Mouse (Mus musculus) left cerebral cortex, postnatal 4 days (tissue): ENCODE data around the gene Olfr761. TPM values are rescaled to one million over a fixed set of nuclear protein-coding genes. Genes with fewer than 3 reads are reported as not detected.
"Not testable (repeated sequence)": the region's sequence is repeated elsewhere in the genome, so short reads cannot be mapped to it uniquely, and the experiment has no call there.

Experiments used
- DNase-seq: peaks from one replicate; pipeline ENCODE4 v3.0.0-alpha.2; 2022
- intact Hi-C: fragments of 180-260 bp; cut with DNase I; formaldehyde crosslinking; loops from one replicate; pipeline ENCODE4 v1.15.1; 2025
- total RNA-seq, 2 experiments: library from RNA; stranded (reverse); gene quantifications; 2 replicates each; pipeline ENCODE4 v1.2.3; 2021

Olfr761 gene
- not detected for total RNA-seq

DNA sequence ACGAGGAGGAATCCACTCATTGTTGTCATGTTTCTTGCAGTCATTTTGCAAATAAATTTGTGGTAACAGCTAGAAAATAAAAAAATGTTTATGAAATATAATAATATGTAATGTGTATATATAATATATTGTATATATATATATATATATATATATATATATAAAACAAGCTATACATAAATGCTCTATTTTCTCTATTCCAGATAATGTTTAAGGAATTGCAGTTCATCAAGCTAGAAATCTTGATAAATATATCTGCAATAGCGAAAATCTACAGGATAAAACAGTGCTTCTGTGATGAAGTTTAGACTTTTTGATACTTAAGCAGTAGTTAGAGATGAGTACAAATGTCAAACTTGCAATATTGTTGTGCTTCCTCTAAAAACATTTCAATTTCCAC, at the start of gene Olfr761:
TSS of gene Olfr761 (minus strand) at position 101 of the 400 bp plus-strand sequence.
- DNase-seq = no peak
- intact Hi-C loops = no loop called here

DNA sequence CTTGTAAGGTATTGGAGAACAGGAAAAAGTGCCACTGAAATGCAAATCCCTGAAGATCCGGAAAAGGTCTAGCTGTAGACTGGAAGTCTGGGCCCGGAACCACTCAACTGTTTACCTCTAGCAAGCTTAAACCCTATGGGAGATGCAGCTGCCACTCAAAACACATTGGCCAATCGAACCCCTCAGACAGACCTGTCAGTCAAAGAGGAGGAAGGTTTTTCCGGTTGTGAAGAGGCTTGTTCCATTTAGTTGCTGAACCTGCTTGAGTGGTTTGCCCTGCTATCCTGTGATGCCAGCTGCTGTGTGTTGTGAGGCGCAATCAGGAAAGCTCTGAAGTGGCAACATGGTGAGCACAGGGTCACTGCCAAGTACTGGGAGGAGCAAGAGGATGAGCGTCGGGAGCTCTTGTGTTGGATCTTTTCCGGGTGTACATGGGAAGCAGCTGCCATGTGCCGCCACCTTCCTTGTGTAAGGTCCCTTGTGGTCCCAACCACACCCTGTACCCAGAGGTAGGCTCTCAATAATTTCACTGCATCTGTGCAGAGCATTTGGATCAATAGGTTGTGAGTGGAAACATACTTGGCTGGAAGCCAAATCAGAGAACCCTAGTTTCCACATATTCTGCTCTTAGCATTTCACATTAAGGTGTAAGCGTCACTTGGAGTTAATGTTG, 42.9 kb upstream of the Olfr761 start:
- intact Hi-C loops = no loop called here
- no peak for DNase-seq

DNA sequence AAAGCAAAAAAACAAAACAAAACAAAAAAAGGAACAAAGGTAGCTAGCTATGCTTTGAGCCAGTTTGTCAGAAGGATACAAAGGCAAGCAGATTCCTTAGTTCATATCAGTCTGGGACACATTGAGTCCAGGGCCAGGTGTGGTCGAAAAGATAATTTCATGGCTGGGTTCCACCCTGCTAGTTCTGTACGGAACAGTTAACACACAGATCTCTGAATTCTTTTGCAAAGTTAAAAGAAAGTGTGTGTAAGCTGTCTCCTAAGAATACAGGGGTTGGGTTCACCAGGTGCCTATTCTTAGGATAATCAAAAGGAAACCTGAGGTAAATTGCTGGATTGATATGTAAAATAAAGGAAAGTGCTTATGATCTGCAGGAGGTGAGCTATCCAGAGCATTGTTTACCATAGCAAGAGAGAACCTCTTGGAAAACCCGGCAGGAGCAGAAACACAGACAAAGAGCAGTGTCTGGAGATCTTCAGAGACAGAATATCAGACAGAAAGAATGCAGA, 37.6 kb upstream of the Olfr761 start:
- intact Hi-C loops = no loop called here
- DNase-seq = no peak

DNA sequence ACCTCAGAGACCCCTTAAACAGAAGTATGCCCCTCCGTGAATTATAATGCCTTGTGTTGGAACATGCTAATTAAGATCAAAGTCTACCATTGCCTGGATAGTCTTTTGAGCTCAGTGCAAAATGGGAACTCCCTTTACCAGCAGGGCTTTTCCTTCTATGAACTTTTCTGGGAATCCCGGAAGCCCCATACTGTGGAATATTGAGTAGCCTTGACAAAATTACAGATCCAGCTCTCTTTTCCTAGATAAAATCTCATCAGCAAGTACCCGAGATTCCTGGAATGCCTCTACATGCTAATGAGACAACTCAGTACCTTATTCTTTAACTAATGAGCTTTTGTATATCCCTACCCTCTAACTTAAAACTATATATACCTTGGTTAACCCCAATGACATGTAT, 20.7 kb upstream of the Olfr761 start:
- intact Hi-C loops = no loop called here
- no peak for DNase-seq

DNA sequence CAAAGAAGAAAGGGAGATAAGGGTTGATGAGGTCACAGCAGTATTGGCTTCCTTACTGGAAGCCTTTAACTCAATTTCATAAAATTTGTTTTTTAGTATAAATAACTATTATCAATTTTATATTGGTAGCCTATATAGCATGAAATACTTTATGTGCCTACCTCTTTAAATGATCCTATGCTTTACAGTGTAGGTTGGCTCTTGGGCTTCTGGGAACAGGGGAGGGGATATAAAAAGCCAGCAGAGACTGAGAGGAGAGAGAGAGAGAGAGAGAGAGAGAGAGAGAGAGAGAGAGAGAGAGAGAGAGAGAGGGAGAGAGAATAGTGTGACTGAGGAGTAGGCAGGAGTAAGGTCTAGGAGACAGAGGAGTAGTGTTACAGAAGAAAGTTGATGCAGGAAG, 32.6 kb downstream of the Olfr761 start, which contains the start of gene Olfr128:
TSS of gene Olfr128 (plus strand) at position 301 of the 400 bp plus-strand sequence.
- intact Hi-C loops = no loop called here
- DNase-seq = no peak

DNA sequence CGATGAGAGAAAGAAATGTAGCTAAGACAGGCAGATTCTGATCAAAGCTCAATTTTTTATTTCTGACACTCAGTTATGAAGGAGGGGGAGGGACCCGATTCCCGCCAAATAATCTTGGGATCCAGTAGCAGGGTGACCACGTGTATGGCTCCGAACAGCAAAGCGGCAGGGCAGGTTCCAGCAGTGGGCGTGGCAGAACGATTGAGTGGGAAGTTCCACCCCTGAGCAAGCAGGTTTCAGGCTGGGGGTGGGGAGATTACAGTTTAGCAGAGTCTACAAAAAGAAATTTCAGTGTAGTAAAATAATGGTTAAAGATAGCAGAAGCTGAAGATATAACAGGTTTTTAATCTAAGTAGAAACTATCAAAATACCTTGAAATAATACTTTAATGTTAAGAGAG, 46.1 kb downstream of the Olfr761 start:
- DNase-seq, intact Hi-C loops: not testable (repeated sequence)

Other genes with a start within 250 kb of the Olfr761 start
- not detected for gene Olfr120, start 231.3 kb downstream of the Olfr761 start, total RNA-seq
- gene Olfr121, start 204.2 kb downstream of the Olfr761 start, total RNA-seq = not detected
- not detected for gene Olfr122, start 184.5 kb downstream of the Olfr761 start, total RNA-seq
- not detected for gene Olfr123, start 159.6 kb downstream of the Olfr761 start, total RNA-seq
- not detected for gene Olfr124, start 153.2 kb downstream of the Olfr761 start, total RNA-seq
- not detected for gene Olfr125, start 120.1 kb downstream of the Olfr761 start, total RNA-seq
- gene Olfr126, start 105.6 kb downstream of the Olfr761 start, total RNA-seq = not detected
- not detected for gene Olfr127, start 52.6 kb downstream of the Olfr761 start, total RNA-seq
- gene Olfr128, start 32.5 kb downstream of the Olfr761 start, total RNA-seq = not detected
- not detected for gene Olfr129, start 107.0 kb upstream of the Olfr761 start, total RNA-seq
- gene Olfr130, start 110.8 kb upstream of the Olfr761 start, total RNA-seq = not detected
- not detected for gene Olfr131, start 135.6 kb upstream of the Olfr761 start, total RNA-seq
- gene Olfr132, start 181.4 kb upstream of the Olfr761 start, total RNA-seq = not detected
- not detected for gene Olfr133, start 192.2 kb upstream of the Olfr761 start, total RNA-seq
- gene Olfr134, start 218.3 kb upstream of the Olfr761 start, total RNA-seq = not detected